Mouse (Mus musculus) right cerebral cortex, postnatal 25 days (tissue): Measurements from ENCODE around the gene Sowahb.

Experiments
- DNase-seq: peaks from one replicate; pipeline ENCODE4 v3.0.0; 2022

Sowahb gene

GRCm38 (mm10) chr5:93000774-93001757 is 43.8 kb downstream of the Sowahb start:
- peak; percentile 72 for DNase-seq

- no peak for DNase-seq
Measured at GRCm38 (mm10) chr5:93000060-93000459, 44.8 kb downstream of the Sowahb start.

GRCm38 (mm10) chr5:92998494-92999016 is 46.3 kb downstream of the Sowahb start:
- DNase-seq: no peak

- DNase-seq: no peak
Measured at GRCm38 (mm10) chr5:92997428-92998120, 47.2 kb downstream of the Sowahb start.

GRCm38 (mm10) chr5:92994861-92995260 is 50.0 kb downstream of the Sowahb start:
- DNase-seq: no peak

GRCm38 (mm10) chr5:92994309-92994708 is 50.5 kb downstream of the Sowahb start:
- no peak for DNase-seq

- DNase-seq: no peak
Measured at GRCm38 (mm10) chr5:92992106-92992505, 52.7 kb downstream of the Sowahb start.
